Comparison of ENCODE assay signal across 29 mouse cellular contexts in genomic region chr16:18969420-18970128, GRCm38 (mm10).
DNase-seq lines count a peak whose midpoint lies in the region; ATAC-seq lines count a peak whose summit lies in the region.
"Had no signal": no experiment of that assay in that cellular context is flagged by ENCODE, and none has a peak within 500 bp of the region (broad histone marks: within the 10 kb centered on the region; RNA-seq: fewer than 3 reads in every experiment).

No protein-coding gene starts in this region.

- 91% methylated on average over 9 of the region's 9 CpGs for WGBS in hindbrain, embryonic 16.5 days
- 97% methylated on average over 9 of the region's 9 CpGs for WGBS in hindbrain, embryonic 14.5 days

- no peaks in the 10 kb centered on the region for H3K27me3 ChIP-seq in hindbrain, embryonic 16.5 days (replicated peaks; ENCODE audit: control insufficient read depth, insufficient read depth, low read length)
- H3K27me3 ChIP-seq in hindbrain, embryonic 14.5 days (ENCODE audit: control insufficient read depth, insufficient read depth, low read length) = no peaks in the 10 kb centered on the region
- H3K27me3 ChIP-seq: CH12.LX; embryonic facial prominence, embryonic 13.5 days; forebrain, embryonic 12.5 days; hindbrain, embryonic 15.5 days; intestine, embryonic 15.5 days; limb, embryonic 12.5 days; megakaryocyte, embryonic 14.5 days; midbrain, embryonic 13.5 days; neural tube, embryonic 13.5 days; Patski had no signal

- H3K9ac ChIP-seq in hindbrain, embryonic 16.5 days (ENCODE audit: low read depth, low read length) = no peak overlapping the region
- no peak overlapping the region for H3K9ac ChIP-seq in hindbrain, embryonic 14.5 days
- H3K9ac ChIP-seq: embryonic facial prominence, embryonic 13.5 days; forebrain, embryonic 12.5 days; hindbrain, embryonic 15.5 days; intestine, embryonic 15.5 days; limb, embryonic 12.5 days; liver, postnatal 0 days; midbrain, embryonic 13.5 days; neural tube, embryonic 13.5 days had no signal

- H3K4me2 ChIP-seq in hindbrain, embryonic 16.5 days (ENCODE audit: low read length) = no peak overlapping the region
- no peak overlapping the region for H3K4me2 ChIP-seq in hindbrain, embryonic 14.5 days (replicated peaks)
- H3K4me2 ChIP-seq: embryonic facial prominence, embryonic 13.5 days; forebrain, embryonic 12.5 days; hindbrain, embryonic 15.5 days; intestine, embryonic 15.5 days; limb, embryonic 12.5 days; liver, embryonic 11.5 days; midbrain, embryonic 13.5 days; neural tube, embryonic 13.5 days had no signal

- H3K36me3 ChIP-seq in hindbrain, embryonic 16.5 days (ENCODE audit: control insufficient read depth, insufficient read depth, low read length) = peaks cover 31% of the 10 kb centered on the region
- H3K36me3 ChIP-seq in hindbrain, embryonic 14.5 days (replicated peaks; ENCODE audit: control insufficient read depth, insufficient read depth) = peaks cover 53% of the 10 kb centered on the region

- H3K9me3 ChIP-seq in hindbrain, embryonic 16.5 days (ENCODE audit: control insufficient read depth, low read length) = peaks cover 4% of the 10 kb centered on the region; the same call in 1 of the 2 replicates
- peaks cover 12% of the 10 kb centered on the region for H3K9me3 ChIP-seq in hindbrain, embryonic 14.5 days (ENCODE audit: control insufficient read depth, low read length)
- H3K9me3 ChIP-seq: embryonic facial prominence, embryonic 13.5 days; intestine, embryonic 15.5 days; limb, embryonic 12.5 days had no signal

- peak; percentile 11 for DNase-seq in gastrocnemius, postnatal 14 days
- DNase-seq in gastrocnemius, adult 18-20 months (ENCODE audit: low spot score) = no peak
- DNase-seq in hindbrain, embryonic 14.5 days (ENCODE audit: low spot score) = no peak
- DNase-seq in right cerebral cortex, postnatal 10 days (ENCODE audit: low spot score in 2 of 2) = peak; percentile 35 to 54
- no peak for DNase-seq in right cerebral cortex, adult 18-20 months
- DNase-seq in urinary bladder, postnatal 4 days (ENCODE audit: low spot score in 2 of 2) = no peak
- DNase-seq: B cell, adult 2 months; cerebellum, adult 18-20 months; cerebellum, postnatal 36 days; embryo, embryonic 11 days; heart, postnatal 36 days; kidney, adult 8-10 months; kidney, postnatal 10 days; liver, postnatal 0 days; retina, postnatal 1 day; right cerebral cortex, postnatal 4 days had no signal

- ATAC-seq in hindbrain, embryonic 16.5 days = peak; percentile 11; the same call in 1 of the 2 replicates
- no peak for ATAC-seq in hindbrain, embryonic 14.5 days (ENCODE audit: low FRiP score)
- ATAC-seq: intestine, embryonic 15.5 days; liver, postnatal 0 days; midbrain, embryonic 13.5 days; Patski had no signal

- intact Hi-C loops in gastrocnemius, postnatal 14 days (cut with DNase I; ENCODE audit: low total_unique reads) = no loop called here

- no peak overlapping the region for H3K4me3 ChIP-seq in hindbrain, embryonic 16.5 days (ENCODE audit: low read length)
- H3K4me3 ChIP-seq in hindbrain, embryonic 14.5 days (replicated peaks; ENCODE audit: low read length) = no peak overlapping the region
- H3K4me3 ChIP-seq: embryonic facial prominence, embryonic 13.5 days; erythroblast, embryonic 14.5 days; forebrain, embryonic 12.5 days; hindbrain, embryonic 15.5 days; intestine, embryonic 15.5 days; limb, embryonic 12.5 days; megakaryocyte, embryonic 14.5 days; midbrain, embryonic 13.5 days; neural tube, embryonic 13.5 days had no signal

- H3K4me1 ChIP-seq in hindbrain, embryonic 16.5 days (ENCODE audit: control insufficient read depth, insufficient read depth, low read depth, low read length) = no peaks in the 10 kb centered on the region
- H3K4me1 ChIP-seq in hindbrain, embryonic 14.5 days (replicated peaks; ENCODE audit: control insufficient read depth, insufficient read depth, low read length) = no peaks in the 10 kb centered on the region
- H3K4me1 ChIP-seq: embryonic facial prominence, embryonic 13.5 days; forebrain, embryonic 12.5 days; hindbrain, embryonic 15.5 days; intestine, embryonic 15.5 days; limb, embryonic 12.5 days; midbrain, embryonic 13.5 days; neural tube, embryonic 13.5 days had no signal

- H3K27ac ChIP-seq in hindbrain, embryonic 16.5 days (ENCODE audit: low read depth, low read length) = no peak overlapping the region
- H3K27ac ChIP-seq in hindbrain, embryonic 14.5 days = no peak overlapping the region
- H3K27ac ChIP-seq: embryonic facial prominence, embryonic 13.5 days; forebrain, embryonic 12.5 days; hindbrain, embryonic 15.5 days; intestine, embryonic 15.5 days; limb, embryonic 12.5 days; midbrain, embryonic 13.5 days; neural tube, embryonic 13.5 days had no signal

Comparison
In these comparisons a context has a peak if more than half of its experiments do, and no peak if none do; other contexts are left out.
1. DNase-seq: peak in gastrocnemius, postnatal 14 days (single experiment) and right cerebral cortex, postnatal 10 days (2 of 2); none in gastrocnemius, adult 18-20 months (single experiment), hindbrain, embryonic 14.5 days (single experiment), right cerebral cortex, adult 18-20 months (single experiment) and urinary bladder, postnatal 4 days (0 of 2).